Mouse (Mus musculus) heart, postnatal 0 days (tissue): ENCODE measurements around the gene Cst3.

Experiments used
- CTCF ChIP-seq: IDR thresholded peaks from 2 replicates; pipeline ENCODE4 v1.5.1; 2016; ENCODE audit warnings: antibody characterized with exemption, control low read depth, low read depth
- EP300 ChIP-seq: IDR thresholded peaks from 2 replicates; pipeline ENCODE4 v1.6.1; 2016; ENCODE audit warnings: antibody characterized with exemption, low read depth

- TF ChIP-seq CTCF (no peak), EP300 (no peak)
These were observed 13.4 kb upstream of the Cst3 start for GRCm38 (mm10) chr2:148888872-148889271.
